Mouse (Mus musculus) olfactory bulb, adult 2 months (tissue): ENCODE measurements around the gene Clcn3. TPM values are rescaled to one million over a fixed set of nuclear protein-coding genes. Genes with fewer than 3 reads are reported as not detected.
"Not testable (repeated sequence)": the region's sequence is repeated elsewhere in the genome, so short reads cannot be mapped to it uniquely, and the experiment has no call there.

Source experiments
- H3K27ac ChIP-seq: fragments of 200-500 bp; 2 replicates; pipeline ENCODE4 v1.5.1; 2012; ENCODE audit warnings: low read depth, low read length; ENCODE audit not compliant: insufficient read depth
- H3K4me1 ChIP-seq: fragments of 200-500 bp; 2 replicates; pipeline ENCODE4 v1.6.1; 2012; ENCODE audit warnings: low read length; ENCODE audit not compliant: control insufficient read depth, insufficient read depth
- H3K4me3 ChIP-seq: fragments of 200-500 bp; 2 replicates; pipeline ENCODE4 v1.5.1; 2012; ENCODE audit warnings: mild to moderate bottlenecking, low read depth, low read length, moderate library complexity; ENCODE audit not compliant: insufficient read depth
- CTCF ChIP-seq: fragments of 200-500 bp; IDR thresholded peaks from 2 replicates; pipeline ENCODE4 v1.5.1; 2012; ENCODE audit warnings: low read depth, mild to moderate bottlenecking, low read length, moderate library complexity; ENCODE audit not compliant: insufficient read depth
- POLR2A ChIP-seq: fragments of 200-500 bp; IDR thresholded peaks from 2 replicates; pipeline ENCODE4 v1.6.1; 2012; ENCODE audit warnings: mild to moderate bottlenecking, low read depth, low read length, moderate library complexity; ENCODE audit not compliant: insufficient read depth
- WGBS: fragments of 180-500 bp; shearing (Covaris S2); methylation state at CpG from one replicate; pipeline ENCODE4 v1.1.7; 2018; 5-methylcytosine and 5-hydroxymethylcytosine counted together
- polyA plus RNA-seq: library from polyadenylated mRNA; stranded (reverse); fragments of >200 nt; gene quantifications from 2 replicates; pipeline ENCODE4 v1.2.4, GENCODE M21; 2012; ENCODE audit warnings: low replicate concordance; ENCODE audit not compliant: missing spikeins, insufficient read depth, insufficient read length

Gene Clcn3
- 224 TPM in 1 of 2 replicates, not detected in the other for polyA plus RNA-seq

GRCm38 (mm10) chr8:60982701-60983687, at the start of gene Clcn3:
Gene Clcn3, minus strand, starts transcription at chr8:60983300.
- TF ChIP-seq CTCF (no peak), POLR2A (peak; percentile 88)
- under 1% methylated on average over 101 of the region's 101 CpGs for WGBS
- Histone ChIP-seq H3K4me3 (peak within 1 kb of the TSS; percentile 79), H3K4me1 (0 out of 2 replicates have a peak, but pooled peaks cover 4% of the 10 kb centered on the region), H3K27ac (peak within 1 kb of the TSS; percentile 60)

GRCm38 (mm10) chr8:60996468-60996867, 13.4 kb upstream of the Clcn3 start:
- 92% methylated on average over 3 of the region's 3 CpGs for WGBS
- no peak overlapping the region for H3K4me3 ChIP-seq
- H3K27ac ChIP-seq: no peak overlapping the region
- TF ChIP-seq CTCF (no peak), POLR2A (no peak)
- no peaks in the 10 kb centered on the region for H3K4me1 ChIP-seq

- H3K27ac ChIP-seq: peak overlapping the region; percentile 32
- 2% methylated on average over 12 of the region's 12 CpGs for WGBS
- peak overlapping the region; percentile 77 for H3K4me3 ChIP-seq
- no peaks in the 10 kb centered on the region for H3K4me1 ChIP-seq
- TF ChIP-seq CTCF (no peak), POLR2A (no peak)
These were observed 10.5 kb upstream of the Clcn3 start for GRCm38 (mm10) chr8:60993639-60993986.

DNA sequence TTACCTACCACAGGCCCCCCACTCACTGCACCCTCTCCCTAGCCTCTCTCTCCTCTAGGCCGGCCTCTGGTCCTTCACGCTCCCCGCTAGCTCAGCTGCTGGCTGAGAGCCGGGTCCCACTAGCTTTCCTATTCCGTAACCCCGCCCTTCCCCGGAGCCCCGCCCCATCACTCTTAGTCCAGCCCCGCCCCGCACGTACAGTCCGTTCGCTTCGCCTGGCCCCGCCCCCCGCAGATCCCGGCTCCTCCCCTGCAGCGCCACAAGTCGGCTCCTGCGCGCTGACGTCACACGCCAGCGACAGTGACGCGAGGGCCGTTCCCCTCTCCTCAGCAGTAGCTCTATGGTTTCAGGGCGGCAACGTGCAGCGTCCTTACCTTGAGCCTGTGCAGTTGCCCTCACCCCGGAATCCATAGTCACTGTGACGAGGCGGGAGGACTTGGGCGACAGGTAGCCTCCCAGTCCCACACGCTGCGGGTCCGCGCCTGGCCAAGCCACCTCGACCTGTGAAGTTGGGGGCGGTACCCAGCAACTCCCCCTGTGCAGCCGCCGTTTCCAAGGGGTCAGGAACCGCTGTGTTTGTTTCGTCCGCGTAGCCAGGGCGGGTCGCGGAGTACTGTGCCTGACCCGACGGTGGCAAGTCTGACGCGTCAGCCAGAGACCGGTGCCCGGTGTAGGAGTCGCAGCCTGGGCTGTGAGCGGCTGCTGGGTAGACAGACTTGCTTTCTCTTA, 10.0 kb upstream of the Clcn3 start, which contains the start of gene Nek1:
Gene Nek1 (plus strand): TSS at position 286 of the 729 bp plus-strand sequence.
- peak within 1 kb of the TSS; percentile 87 for H3K27ac ChIP-seq
- TF ChIP-seq POLR2A: peak; percentile 86
- TF ChIP-seq CTCF: peak; percentile 22; the same call in 1 of the 2 replicates
- WGBS: under 1% methylated on average over 57 of the region's 57 CpGs
- H3K4me3 ChIP-seq: peak within 1 kb of the TSS; percentile 77
- no peaks in the 10 kb centered on the region for H3K4me1 ChIP-seq

DNA sequence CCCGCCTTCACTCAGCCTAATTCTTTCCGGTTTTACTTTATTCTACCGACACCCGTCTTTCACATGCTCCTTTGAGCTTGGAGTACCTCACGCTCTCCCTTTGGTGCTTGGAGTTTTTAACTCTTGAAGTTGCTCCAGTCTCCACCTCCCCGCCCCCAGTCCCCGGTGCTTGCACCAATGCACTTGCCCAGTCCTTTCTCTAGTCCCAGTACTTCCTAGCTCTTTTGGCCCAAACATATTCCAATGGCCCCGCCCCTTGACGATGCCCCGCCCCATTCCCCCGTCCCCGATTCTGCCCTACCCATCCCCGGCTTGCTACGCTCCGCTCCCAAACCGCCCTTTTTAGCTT, 9.4 kb upstream of the Clcn3 start:
- Histone ChIP-seq H3K4me1 (no peaks in the 10 kb centered on the region), H3K27ac (peak overlapping the region; percentile 87), H3K4me3 (peak overlapping the region; percentile 77)
- under 1% methylated on average over 16 of the region's 16 CpGs for WGBS
- TF ChIP-seq POLR2A (no peak), CTCF (no peak)

DNA sequence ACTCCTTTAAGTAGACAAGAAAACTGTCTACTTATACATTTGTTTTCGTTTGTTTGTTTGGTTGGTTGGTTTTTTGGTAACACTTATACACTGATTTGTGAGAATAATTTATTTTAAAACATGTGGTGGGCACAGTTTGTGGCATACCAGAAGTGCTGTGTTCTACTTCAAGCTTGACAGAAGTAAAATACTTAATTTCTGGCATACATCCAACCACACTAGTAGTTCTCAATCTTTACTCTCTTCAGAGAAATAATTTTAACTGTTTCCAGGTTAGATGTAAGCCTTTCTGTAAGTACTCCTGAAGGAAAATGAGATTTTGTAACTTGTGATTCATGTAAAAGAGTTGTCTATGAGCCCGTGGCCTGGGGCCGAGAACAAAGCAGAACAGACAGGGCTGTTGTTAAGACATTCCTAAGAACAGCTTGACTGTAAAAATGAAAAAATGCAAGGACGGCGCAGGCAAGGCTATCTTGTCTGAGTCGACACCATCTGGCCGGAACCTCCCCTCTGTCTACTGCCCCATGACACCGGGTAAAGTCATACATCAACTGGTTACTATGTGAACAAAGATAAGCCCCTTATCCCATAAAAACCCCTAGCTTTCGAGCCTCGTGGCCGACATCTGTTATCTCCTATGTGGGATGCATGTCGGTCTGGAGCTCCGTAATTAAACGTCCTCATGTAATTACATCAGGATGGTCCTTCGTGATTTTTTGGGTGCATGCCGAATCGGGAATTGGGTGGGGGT, 1.3 kb upstream of the Clcn3 start:
- not testable (repeated sequence) for H3K4me3 ChIP-seq, H3K4me1 ChIP-seq, H3K27ac ChIP-seq
- 88% methylated on average over 17 of the region's 17 CpGs for WGBS

DNA sequence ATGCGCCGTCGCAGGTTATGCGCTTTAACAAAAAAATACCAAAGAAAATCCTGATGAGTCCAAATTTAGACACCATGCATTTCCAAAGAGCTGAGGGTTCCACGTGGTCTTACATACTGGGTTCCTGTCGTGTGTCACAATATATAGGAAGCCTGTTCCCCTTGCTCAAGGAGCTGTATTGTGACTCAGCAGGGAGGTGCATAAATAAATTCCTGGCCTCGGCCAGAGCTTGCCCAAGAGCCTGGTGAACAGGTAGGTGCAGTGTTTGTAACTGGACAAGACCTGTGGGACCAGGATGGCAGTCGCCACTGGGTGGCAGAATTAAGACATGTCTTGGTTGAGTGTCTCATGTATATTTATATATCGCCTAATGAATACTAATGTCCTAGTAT, 584 bp upstream of the Clcn3 start:
- no peak for TF ChIP-seq POLR2A
- TF ChIP-seq CTCF: 0 out of 2 replicates have a peak, but pooled peaks have one; percentile 34
- 2% methylated on average over 9 of the region's 9 CpGs for WGBS
- peak overlapping the region; percentile 60; the same call in 1 of the 2 replicates for H3K27ac ChIP-seq
- 0 out of 2 replicates have a peak, but pooled peaks cover 4% of the 10 kb centered on the region for H3K4me1 ChIP-seq
- peak overlapping the region; percentile 79 for H3K4me3 ChIP-seq

DNA sequence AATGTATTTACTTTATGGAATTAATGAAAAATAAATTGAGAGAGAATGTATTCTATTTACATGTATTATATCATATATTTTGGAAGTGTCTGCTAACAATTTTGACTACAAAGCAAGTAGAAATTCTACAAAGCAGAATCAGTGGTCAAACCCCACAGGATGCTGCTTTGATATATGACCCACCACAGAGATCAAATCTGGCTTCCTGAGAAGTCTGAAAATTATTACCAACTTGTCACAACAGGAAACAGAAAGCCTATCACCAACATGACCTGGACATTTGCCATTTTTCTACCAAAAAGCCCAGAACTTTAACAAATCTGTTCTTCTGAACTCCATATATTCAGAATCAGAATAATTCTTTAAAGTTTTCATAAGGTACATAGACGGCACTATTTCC, 1.7 kb downstream of the Clcn3 start:
- WGBS: 51% methylated on average over 1 of the region's 1 CpGs
- no peak overlapping the region for H3K27ac ChIP-seq
- 0 out of 2 replicates have a peak, but pooled peaks cover 4% of the 10 kb centered on the region for H3K4me1 ChIP-seq
- no peak overlapping the region for H3K4me3 ChIP-seq
- no peak for TF ChIP-seq POLR2A
